Mouse (Mus musculus) c-Kit-positive CD71-positive TER-119-positive erythroid progenitor cells, embryonic 14.5 days (primary cell): ENCODE data around the gene Asic4.
A peak's percentile ranks its signal among the peaks of the same experiment; 100 is the strongest.

Experiments
- DNase-seq: peaks from one replicate; pipeline ENCODE4 v3.0.0-alpha.2; 2013; ENCODE audit warnings: low spot score

Asic4 gene

GRCm38 (mm10) chr1:75443247-75444024, 6.8 kb upstream of the Asic4 start:
- DNase-seq: no peak

GRCm38 (mm10) chr1:75444208-75444607, 6.0 kb upstream of the Asic4 start:
- no peak for DNase-seq

- DNase-seq: no peak
These were observed 5.0 kb upstream of the Asic4 start for GRCm38 (mm10) chr1:75445141-75445701.

GRCm38 (mm10) chr1:75445751-75446611, 4.3 kb upstream of the Asic4 start:
- DNase-seq: peak; percentile 78

GRCm38 (mm10) chr1:75446656-75447055, 3.6 kb upstream of the Asic4 start:
- DNase-seq: no peak

GRCm38 (mm10) chr1:75447265-75448051, 2.8 kb upstream of the Asic4 start:
- no peak for DNase-seq

GRCm38 (mm10) chr1:75448052-75448431, 2.2 kb upstream of the Asic4 start:
- no peak for DNase-seq

GRCm38 (mm10) chr1:75448937-75449336, 1.3 kb upstream of the Asic4 start:
- DNase-seq: no peak

GRCm38 (mm10) chr1:75449377-75450135, 680 bp upstream of the Asic4 start:
- no peak for DNase-seq

GRCm38 (mm10) chr1:75451900-75452299, 1.7 kb downstream of the Asic4 start:
- DNase-seq: no peak

GRCm38 (mm10) chr1:75455433-75455832, 5.2 kb downstream of the Asic4 start:
- no peak for DNase-seq

- no peak for DNase-seq
These were observed 5.7 kb downstream of the Asic4 start for GRCm38 (mm10) chr1:75455948-75456347.

GRCm38 (mm10) chr1:75456746-75457564, 6.7 kb downstream of the Asic4 start:
- DNase-seq: no peak

GRCm38 (mm10) chr1:75457710-75458024, 7.4 kb downstream of the Asic4 start:
- no peak for DNase-seq

- DNase-seq: no peak
These were observed 8.0 kb downstream of the Asic4 start for GRCm38 (mm10) chr1:75458025-75458788.

GRCm38 (mm10) chr1:75458789-75459684, 8.8 kb downstream of the Asic4 start:
- DNase-seq: no peak

GRCm38 (mm10) chr1:75460297-75460696, 10.1 kb downstream of the Asic4 start:
- no peak for DNase-seq

GRCm38 (mm10) chr1:75462636-75463035, 12.4 kb downstream of the Asic4 start:
- peak; percentile 51 for DNase-seq
